Mouse (Mus musculus): ENCODE results near the gene Fam208b. TPM values are rescaled to one million over a fixed set of nuclear protein-coding genes. Genes with fewer than 3 reads are reported as not detected.
"Not testable (repeated sequence)": the region's sequence is repeated elsewhere in the genome, so short reads cannot be mapped to it uniquely, and the experiment has no call there.

The Fam208b gene
- polyA plus RNA-seq, 1 experiment: 14.7 TPM

DNA sequence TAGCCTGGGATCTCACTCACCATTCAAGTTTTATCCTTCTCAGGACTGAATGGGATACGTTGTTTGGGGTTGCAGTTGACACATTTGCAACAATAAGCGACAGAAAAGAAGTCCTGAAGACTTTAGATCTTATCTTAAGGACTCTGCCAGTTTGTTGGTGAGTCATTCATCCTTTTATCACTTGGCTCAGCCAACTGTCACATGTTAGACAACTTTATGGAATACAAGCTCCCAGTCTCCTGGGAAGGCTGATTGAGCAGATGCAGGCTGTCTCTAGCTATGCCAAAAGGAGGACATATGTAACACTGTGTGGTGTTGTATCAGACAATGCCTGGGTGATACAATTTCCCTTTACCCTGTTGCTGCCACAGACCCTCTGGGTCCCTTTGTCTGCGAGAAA lies 80.5 kb downstream of the Fam208b start:
- no peaks in the 10 kb centered on the region for H3K4me1 ChIP-seq (ENCODE audit: control insufficient read depth, insufficient read depth, low read length)
- H3K4me3 ChIP-seq (ENCODE audit: insufficient read depth, low read length): no peak overlapping the region
- H3K27ac ChIP-seq (ENCODE audit: insufficient read depth, low read length): no peak overlapping the region
- no peak for TF ChIP-seq POLR2A (IDR thresholded peaks at IDR 0.05; ENCODE audit: extremely low read depth, insufficient read depth, low read length)
- no peak for TF ChIP-seq CTCF (IDR thresholded peaks at IDR 0.05; ENCODE audit: extremely low read depth, insufficient read depth, low read length)

GRCm38 (mm10) chr13:3526328-3526727 lies 84.6 kb downstream of the Fam208b start:
- Histone ChIP-seq H3K27ac (ENCODE audit: insufficient read depth, low read length) (peak overlapping the region; percentile 46; the same call in 1 of the 2 replicates), H3K4me3 (ENCODE audit: insufficient read depth, low read length) (no peak overlapping the region), H3K4me1 (ENCODE audit: control insufficient read depth, insufficient read depth, low read length) (peaks cover 1% of the 10 kb centered on the region; the same call in 1 of the 2 replicates)
- TF ChIP-seq POLR2A (IDR thresholded peaks at IDR 0.05; ENCODE audit: extremely low read depth, insufficient read depth, low read length): no peak
- TF ChIP-seq CTCF (IDR thresholded peaks at IDR 0.05; ENCODE audit: extremely low read depth, insufficient read depth, low read length): no peak

DNA sequence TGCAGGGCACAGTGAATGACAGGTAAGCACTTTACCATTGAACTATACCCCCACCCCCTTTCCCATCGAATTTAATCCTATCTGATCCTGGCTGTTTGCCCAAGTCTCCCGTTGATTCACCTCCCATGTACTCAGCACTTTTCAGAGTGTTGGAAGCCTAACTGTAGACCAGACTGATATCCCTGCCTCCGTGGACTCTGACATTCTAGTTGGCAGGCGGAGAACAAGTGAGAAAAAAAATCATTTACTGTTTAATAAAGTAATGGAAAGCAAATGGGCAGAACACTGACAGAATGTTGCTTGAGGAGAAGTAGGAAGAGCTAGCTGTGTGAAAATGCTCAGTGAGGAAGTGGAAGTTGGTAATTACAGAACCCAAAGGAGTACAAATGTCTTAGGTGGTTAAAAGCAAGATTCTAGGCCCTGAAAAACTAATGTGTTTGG lies 85.3 kb downstream of the Fam208b start:
- Histone ChIP-seq H3K4me3 (ENCODE audit: insufficient read depth, low read length) (no peak overlapping the region), H3K27ac (ENCODE audit: insufficient read depth, low read length) (peak overlapping the region; percentile 35; the same call in 1 of the 2 replicates), H3K4me1 (ENCODE audit: control insufficient read depth, insufficient read depth, low read length) (peaks cover 1% of the 10 kb centered on the region; the same call in 1 of the 2 replicates)
- TF ChIP-seq POLR2A (IDR thresholded peaks at IDR 0.05; ENCODE audit: extremely low read depth, insufficient read depth, low read length): no peak
- no peak for TF ChIP-seq CTCF (IDR thresholded peaks at IDR 0.05; ENCODE audit: extremely low read depth, insufficient read depth, low read length)

- H3K4me3 ChIP-seq (ENCODE audit: insufficient read depth, low read length): no peak overlapping the region
- H3K4me1 ChIP-seq (ENCODE audit: control insufficient read depth, insufficient read depth, low read length): peaks cover 1% of the 10 kb centered on the region; the same call in 1 of the 2 replicates
- 0 out of 2 replicates have a peak overlapping the region, but pooled peaks have one; percentile 41 for H3K27ac ChIP-seq (ENCODE audit: insufficient read depth, low read length)
- TF ChIP-seq CTCF (IDR thresholded peaks at IDR 0.05; ENCODE audit: extremely low read depth, insufficient read depth, low read length) (no peak), POLR2A (IDR thresholded peaks at IDR 0.05; ENCODE audit: extremely low read depth, insufficient read depth, low read length) (no peak)
Observed at GRCm38 (mm10) chr13:3523946-3524345, 87.0 kb downstream of the Fam208b start.

- no peak for TF ChIP-seq CTCF (IDR thresholded peaks at IDR 0.05; ENCODE audit: extremely low read depth, insufficient read depth, low read length)
- TF ChIP-seq POLR2A (IDR thresholded peaks at IDR 0.05; ENCODE audit: extremely low read depth, insufficient read depth, low read length): no peak
- H3K4me3 ChIP-seq (ENCODE audit: insufficient read depth, low read length): no peak overlapping the region
- peak overlapping the region; percentile 46; the same call in 1 of the 2 replicates for H3K27ac ChIP-seq (ENCODE audit: insufficient read depth, low read length)
- H3K4me1 ChIP-seq (ENCODE audit: control insufficient read depth, insufficient read depth, low read length): peaks cover 1% of the 10 kb centered on the region; the same call in 1 of the 2 replicates
Observed at GRCm38 (mm10) chr13:3523459-3523858, 87.4 kb downstream of the Fam208b start.

DNA sequence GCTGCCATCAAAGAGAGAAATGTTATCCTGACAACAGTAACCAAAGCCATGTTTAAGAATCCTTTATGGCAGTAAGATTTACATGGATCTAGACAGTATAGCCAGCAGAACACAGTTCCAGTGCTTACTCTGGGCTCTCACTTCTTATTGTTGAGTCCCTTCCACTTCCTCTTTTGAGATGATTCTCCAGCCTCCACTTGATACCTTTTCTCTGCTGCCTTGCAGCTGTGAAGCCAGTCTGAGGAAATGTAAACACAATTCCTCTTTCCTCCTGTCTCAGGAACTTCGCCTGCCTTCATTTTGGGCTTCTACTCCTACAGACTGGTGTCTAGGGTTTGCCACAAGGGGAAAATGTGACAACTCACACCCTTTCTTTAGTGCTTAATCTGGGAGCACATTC lies 90.9 kb downstream of the Fam208b start:
- H3K27ac ChIP-seq (ENCODE audit: insufficient read depth, low read length); H3K4me1 ChIP-seq (ENCODE audit: control insufficient read depth, insufficient read depth, low read length); H3K4me3 ChIP-seq (ENCODE audit: insufficient read depth, low read length): not testable (repeated sequence)

- H3K27ac ChIP-seq (ENCODE audit: insufficient read depth, low read length); H3K4me1 ChIP-seq (ENCODE audit: control insufficient read depth, insufficient read depth, low read length); H3K4me3 ChIP-seq (ENCODE audit: insufficient read depth, low read length): not testable (repeated sequence)
Observed at GRCm38 (mm10) chr13:3519357-3519756, 91.6 kb downstream of the Fam208b start.

Other genes starting within 250 kb of the Fam208b start
- 201 and 211 TPM in 2 replicates for gene Gdi2, start 73.0 kb downstream of the Fam208b start, polyA plus RNA-seq (2012; rRNA removed)
- gene Asb13, start 22.9 kb upstream of the Fam208b start, polyA plus RNA-seq (2012; rRNA removed): 39.4 and 41.2 TPM in 2 replicates
- not detected in 2 replicates for gene Calml3, start 193.2 kb upstream of the Fam208b start, polyA plus RNA-seq (2012; rRNA removed)
- not detected in 2 replicates for gene Calm4, start 226.6 kb upstream of the Fam208b start, polyA plus RNA-seq (2012; rRNA removed)
- not detected in 2 replicates for gene Calm5, start 243.1 kb upstream of the Fam208b start, polyA plus RNA-seq (2012; rRNA removed)

Data from cortical plate, adult 2 months (tissue).